Mouse (Mus musculus) megakaryocyte, embryonic 14.5 days (primary cell): ENCODE measurements at regions not wholly inside any gene's neighbourhood (a gene's known extent, or its start where the extent isn't known, plus 50 kb on each side); places are given as distances from the start of the nearest gene placed in this dataset.

Experiments used
- FLI1 ChIP-seq: IDR thresholded peaks from 2 replicates; pipeline ENCODE4 v1.6.1; 2012; ENCODE audit warnings: low read length, inconsistent platforms, mixed read lengths
- GATA1 ChIP-seq: IDR thresholded peaks from 3 replicates; pipeline ENCODE4 v1.6.1; 2012; ENCODE audit warnings: mixed read lengths, low read length, inconsistent platforms, borderline replicate concordance

DNA sequence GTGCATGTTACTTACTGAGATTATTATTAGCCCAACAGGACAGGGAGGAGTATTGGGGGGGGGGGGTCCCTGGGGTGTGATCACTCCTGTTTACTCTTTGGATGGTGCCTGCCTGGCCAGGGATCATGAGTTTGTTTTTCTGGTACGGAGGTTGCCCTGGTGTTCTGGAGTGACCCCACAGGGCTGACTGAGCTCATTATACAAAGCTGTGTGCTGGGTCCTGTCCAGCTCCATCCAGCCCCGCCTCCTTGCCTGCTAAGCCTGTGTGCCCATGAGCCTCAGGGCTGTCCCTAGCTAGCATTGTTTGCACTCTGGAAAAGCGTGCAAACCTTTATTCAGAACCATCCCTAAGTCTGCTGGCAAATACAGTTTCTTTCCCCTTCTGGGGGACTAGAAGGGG lies 1335.1 kb upstream of the A1bg start:
- TF ChIP-seq GATA1 (no peak), FLI1 (no peak)
